Mouse (Mus musculus) thymus, postnatal 0 days (tissue): ENCODE results near the gene Htr2a. TPM values are rescaled to one million over a fixed set of nuclear protein-coding genes. Genes with fewer than 3 reads are reported as not detected.
A peak's percentile ranks its signal among the peaks of the same experiment; 100 is the strongest.

ENCODE experiments used
- DNase-seq: peaks from one replicate; pipeline ENCODE4 v3.0.0-alpha.2; 2015; ENCODE audit warnings: low spot score
- polyA plus RNA-seq: library from polyadenylated mRNA; unstranded; fragments of >200 nt; fragmentation: Nextera tagmentation; extraction: Ambion mirVana; gene quantifications from 2 replicates; pipeline ENCODE4 v1.2.1, GENCODE M21; 2015

Gene Htr2a
- polyA plus RNA-seq, 1 experiment from 2014 or later: 0.09 TPM

DNA sequence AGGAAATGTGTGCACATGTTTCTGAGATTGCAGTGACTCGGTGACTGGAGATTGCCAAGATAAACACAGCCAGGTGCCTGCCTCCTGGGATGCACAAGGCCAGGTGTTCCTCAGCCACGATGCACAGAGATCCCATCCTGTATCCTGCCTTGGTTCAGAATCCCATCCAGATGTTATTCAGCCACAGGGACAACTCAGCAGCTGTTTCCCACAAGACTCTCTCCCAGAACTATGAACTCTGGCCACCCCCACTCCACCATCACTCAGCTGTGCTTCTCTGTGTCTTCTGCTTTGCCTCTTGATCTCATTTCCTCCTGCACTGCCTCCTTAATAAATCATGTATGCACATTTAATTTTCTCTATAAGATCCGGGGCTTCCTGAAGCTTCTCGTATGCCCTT lies 56.1 kb downstream of the Htr2a start:
- DNase-seq: no peak

DNA sequence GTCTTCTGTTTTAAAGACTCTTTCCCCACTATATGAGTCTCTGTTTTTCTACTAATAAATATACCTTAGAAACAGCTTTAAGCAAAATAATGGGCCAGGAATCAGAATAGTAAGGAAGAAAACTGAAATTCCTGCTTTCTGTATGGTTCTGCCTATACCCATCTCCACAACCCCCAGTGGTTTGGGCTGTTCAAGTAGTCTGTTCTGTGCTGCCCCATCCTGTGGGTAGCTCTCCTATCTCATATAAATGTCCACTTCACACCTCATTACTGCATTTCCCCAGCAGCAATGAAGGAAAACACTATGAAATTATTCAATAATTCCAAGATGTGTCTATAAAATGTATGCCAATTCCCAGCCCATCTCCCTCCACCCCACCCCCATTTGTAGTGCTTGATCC lies 56.8 kb downstream of the Htr2a start:
- no peak for DNase-seq

DNA sequence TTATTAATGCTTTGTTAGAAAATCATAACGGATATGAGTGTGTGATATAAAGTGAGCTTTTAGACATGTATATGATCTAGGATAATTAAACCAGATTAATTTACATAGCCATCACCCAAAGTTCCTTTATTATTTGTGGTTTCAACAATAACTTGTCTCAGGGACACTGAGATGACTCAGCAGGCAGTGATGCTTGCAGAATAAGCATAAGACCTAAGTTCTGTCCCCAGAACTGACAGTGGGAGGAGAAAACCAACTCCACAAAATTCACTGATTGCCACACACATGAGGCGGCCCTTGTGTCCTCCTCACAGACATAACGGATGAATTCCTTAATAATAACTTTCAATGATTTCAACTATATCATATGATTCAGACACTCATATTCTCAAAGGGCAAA lies 58.6 kb downstream of the Htr2a start:
- no peak for DNase-seq

DNA sequence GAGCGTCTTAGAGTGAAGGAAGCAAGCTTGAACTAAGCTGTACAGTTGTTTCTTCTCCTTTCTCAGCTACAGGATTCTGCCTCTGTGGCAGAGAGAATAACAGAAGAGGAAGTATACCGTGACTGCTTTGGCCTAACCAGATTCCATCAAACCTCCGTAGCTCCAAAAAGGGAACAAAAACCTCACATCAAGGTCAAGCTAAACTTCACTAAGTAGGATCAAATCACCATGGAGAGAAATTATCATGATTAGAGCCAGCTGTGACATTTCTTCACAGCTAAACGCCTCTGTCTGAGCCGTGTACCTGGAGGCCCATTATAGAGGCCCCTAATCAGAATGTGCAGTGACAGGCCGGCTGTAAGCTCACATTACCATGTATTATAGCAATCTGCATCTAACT lies 63.3 kb downstream of the Htr2a start:
- no peak for DNase-seq

DNA sequence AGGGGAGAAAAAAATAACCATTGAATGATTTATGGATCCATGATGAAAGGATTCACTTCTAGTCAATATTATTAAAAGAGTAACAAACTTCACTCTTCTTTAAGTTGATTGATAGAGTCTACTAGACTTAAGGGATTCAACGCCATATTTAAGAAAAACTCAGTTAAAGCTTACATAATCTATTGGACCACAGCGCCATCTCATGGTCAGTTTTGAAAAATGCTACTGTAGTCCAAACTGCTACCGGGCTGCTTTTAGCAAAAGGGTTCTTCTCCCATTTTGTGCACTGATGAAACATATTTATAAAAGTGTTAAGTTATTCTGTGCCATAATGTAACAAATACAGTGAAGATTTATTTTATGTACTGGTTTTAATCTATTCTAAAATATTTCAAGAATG lies 68.4 kb downstream of the Htr2a start:
- peak; percentile 49 for DNase-seq

DNA sequence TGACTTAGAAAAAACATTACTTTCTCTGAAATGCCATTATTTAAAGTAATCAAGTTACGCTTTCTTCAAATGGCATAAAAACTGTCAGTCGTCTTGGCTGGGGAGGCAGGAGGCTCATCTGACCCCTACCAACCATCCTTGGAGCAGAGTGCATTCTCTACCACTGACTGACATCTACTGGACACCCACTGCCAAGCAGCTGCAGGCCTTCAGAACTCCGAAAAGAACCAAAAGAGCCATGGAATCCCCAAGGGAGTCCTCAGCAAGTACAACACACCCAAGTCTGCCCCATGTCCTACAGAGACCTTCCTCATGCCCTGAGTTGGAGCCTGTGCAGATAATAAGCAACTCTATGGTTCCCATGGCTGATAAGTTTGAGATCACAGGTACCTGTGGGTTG lies 82.9 kb downstream of the Htr2a start:
- DNase-seq: no peak

DNA sequence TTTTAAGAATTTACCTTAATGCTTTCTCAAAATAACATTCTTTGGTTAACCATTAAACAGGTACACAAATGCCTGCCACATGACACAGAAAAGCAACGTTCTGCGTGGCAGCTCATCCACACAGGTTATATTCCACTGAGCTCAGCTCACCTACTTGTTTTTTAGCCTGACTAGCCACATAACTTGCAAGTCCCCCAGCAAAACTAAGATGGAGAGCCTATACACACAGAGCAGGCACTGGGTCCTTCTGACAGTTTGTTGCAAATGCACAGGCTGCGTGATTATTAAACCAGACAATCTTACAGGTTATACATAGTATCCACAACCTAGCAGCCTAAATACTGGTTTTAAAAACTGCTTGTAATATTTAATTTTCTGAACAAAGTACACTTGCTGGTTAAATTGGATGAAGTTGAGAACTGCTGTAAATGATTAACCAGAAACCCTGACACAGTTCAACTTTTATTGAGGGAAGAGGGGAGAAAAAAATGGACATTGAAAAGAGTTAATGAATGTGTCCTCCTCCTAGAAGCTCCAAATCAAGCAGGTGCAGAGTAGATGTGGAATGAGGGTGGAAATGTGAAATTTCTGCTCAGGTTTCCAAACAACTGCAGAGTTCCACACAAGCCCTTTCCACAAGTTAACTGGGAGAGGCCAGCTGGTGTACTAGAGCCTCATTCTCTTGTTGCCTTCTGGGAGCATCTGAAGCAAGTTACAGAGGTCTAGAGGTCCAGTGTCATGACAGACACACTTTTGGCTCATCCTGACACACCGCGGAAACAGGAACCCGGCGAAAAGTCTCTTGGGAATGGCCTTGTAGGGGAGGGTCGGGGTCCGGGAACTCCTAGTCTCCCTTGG lies 90.8 kb downstream of the Htr2a start:
- no peak for DNase-seq

DNA sequence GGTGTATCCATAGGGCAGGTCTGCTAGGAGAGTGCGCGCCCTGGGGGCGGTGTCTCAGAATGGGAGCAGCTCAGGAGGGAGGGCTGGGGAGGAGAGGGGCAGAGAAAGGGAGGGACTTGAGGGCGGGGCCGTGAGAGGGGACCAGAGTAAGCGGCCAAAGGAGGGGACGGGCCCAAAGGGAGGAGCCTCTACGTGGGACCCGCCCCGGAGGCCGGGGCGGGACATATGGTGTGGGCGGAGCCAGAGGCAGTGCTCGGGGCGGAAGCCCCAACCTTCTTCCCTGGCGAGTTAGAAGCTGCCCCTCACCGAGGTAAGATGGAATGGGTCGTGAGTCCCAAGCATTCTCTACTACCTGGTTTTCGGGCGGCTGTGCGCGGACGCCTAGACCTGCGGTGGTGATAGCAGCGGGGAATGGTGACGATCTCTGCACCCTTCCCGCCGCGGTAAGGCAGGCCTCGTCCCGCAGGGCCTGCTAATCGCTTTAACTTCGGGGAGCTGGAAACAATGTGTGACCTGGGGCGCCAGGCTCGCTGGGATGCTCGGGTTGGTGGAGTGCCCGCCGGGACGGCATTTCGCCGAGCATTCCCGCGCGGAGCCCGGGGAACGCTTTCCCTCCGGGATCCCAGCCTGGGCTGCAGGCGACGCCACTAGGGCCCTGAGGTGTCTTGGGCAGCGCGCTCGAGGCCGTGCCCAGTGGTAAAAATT lies 91.6 kb downstream of the Htr2a start, which contains the start of gene Esd:
Gene Esd, plus strand, starts transcription at position 219 of the 705 bp plus-strand sequence.
- DNase-seq: peak; percentile 93

DNA sequence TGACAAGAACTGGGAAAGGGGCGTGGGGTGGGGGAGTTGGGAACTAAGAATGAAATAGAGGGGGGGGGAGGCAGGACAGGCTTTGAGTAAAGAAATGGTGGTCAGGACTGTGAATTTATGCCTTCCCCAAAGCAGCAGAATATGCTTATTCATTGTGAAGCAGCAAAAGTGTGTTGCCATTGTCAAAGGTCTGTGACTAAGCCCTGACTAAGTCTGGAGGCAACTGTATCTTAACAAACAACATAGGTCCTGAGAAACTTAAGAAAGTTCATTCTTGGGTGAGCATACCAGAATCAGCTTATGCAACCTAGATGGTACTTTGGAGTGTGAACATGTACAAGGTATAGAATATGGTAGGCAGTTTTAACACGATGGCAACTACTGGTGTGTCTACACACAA lies 92.8 kb downstream of the Htr2a start:
- no peak for DNase-seq

DNA sequence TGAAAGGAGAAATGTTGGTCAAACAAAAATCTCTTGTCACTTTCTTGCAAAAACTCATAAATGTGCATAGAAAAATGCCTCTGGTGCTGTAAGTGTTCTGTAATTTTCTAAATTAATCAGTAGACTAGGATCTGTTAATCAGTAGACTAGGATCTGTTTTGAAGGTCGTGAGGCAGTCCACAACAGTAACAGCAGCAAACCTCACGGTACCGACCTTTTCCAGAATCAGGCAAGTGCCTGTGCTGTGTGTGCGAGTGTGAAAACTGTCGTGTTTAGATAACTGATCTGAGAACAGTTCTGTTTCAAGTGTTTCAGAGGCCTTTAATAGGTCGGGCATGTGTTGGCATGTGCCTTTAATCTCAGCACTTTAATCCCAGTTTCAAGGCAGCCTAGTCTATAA lies 94.8 kb downstream of the Htr2a start:
- DNase-seq: no peak

DNA sequence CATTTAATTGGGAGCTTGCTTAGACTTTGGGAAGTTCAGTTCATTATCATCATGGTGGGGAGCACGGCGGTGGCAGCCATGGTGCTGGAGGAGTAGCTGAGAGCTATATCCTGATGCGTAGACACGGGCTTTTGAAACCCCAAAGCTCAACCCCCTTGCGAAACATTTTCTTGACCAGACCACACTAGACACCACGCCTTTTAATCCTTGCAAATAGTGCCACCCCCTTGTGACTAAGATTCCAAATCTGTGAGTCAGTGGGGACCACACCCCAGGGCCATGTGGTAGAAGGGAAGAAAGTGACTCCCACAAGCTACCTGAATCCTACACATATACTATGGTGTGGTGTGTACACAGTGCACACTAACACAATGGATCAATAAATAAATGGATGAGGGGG lies 96.2 kb downstream of the Htr2a start:
- no peak for DNase-seq

Other genes with a start within 250 kb of the Htr2a start
- 294 and 299 TPM in 2 replicates for gene Esd, start 91.5 kb downstream of the Htr2a start, polyA plus RNA-seq